Mouse (Mus musculus): ENCODE results near the gene Sfmbt1. TPM values are rescaled to one million over a fixed set of nuclear protein-coding genes. Genes with fewer than 3 reads are reported as not detected.

Gene Sfmbt1
- 17.1 and 18.7 TPM in 2 replicates for polyA plus RNA-seq (2016; fragmentation: Nextera tagmentation; extraction: Ambion mirVana)

GRCm38 (mm10) chr14:30714799-30715617 is at the start of gene Sfmbt1:
Sfmbt1 (plus strand) TSS chr14:30714849.
- peaks cover 18% of the 10 kb centered on the region for H3K27me3 ChIP-seq (replicated peaks)
- H3K4me2 ChIP-seq, result peak within 1 kb of the TSS; percentile 100
- H3K9me3 ChIP-seq (replicated peaks), result no peaks in the 10 kb centered on the region
- H3K4me1 ChIP-seq, result peaks cover 41% of the 10 kb centered on the region
- H3K27ac ChIP-seq, result peak within 1 kb of the TSS; percentile 91
- 3% methylated on average over 87 of the region's 87 CpGs for WGBS (ENCODE audit: insufficient replicate concordance)
- H3K9ac ChIP-seq, result peak within 1 kb of the TSS; percentile 92
- H3K36me3 ChIP-seq, result no peaks in the 10 kb centered on the region
- peak within 1 kb of the TSS; percentile 91 for H3K4me3 ChIP-seq
- ATAC-seq, result peak; percentile 59

GRCm38 (mm10) chr14:30666061-30666460 is 48.6 kb upstream of the Sfmbt1 start:
- WGBS (ENCODE audit: insufficient replicate concordance), result 73% methylated on average over 3 of the region's 3 CpGs

GRCm38 (mm10) chr14:30666604-30667003 is 48.0 kb upstream of the Sfmbt1 start:
- H3K4me2 ChIP-seq, result no peak overlapping the region
- H3K4me3 ChIP-seq, result no peak overlapping the region
- peaks cover 75% of the 10 kb centered on the region for H3K36me3 ChIP-seq
- no peak overlapping the region for H3K27ac ChIP-seq
- H3K4me1 ChIP-seq, result peaks cover under 1% of the 10 kb centered on the region; the same call in 1 of the 2 replicates
- H3K27me3 ChIP-seq (replicated peaks), result no peaks in the 10 kb centered on the region
- no peaks in the 10 kb centered on the region for H3K9me3 ChIP-seq (replicated peaks)
- ATAC-seq, result no peak
- WGBS (ENCODE audit: insufficient replicate concordance), result 80% methylated on average over 4 of the region's 4 CpGs
- H3K9ac ChIP-seq, result no peak overlapping the region

More at GRCm38 (mm10) chr14:30666061-30666460, 48.6 kb upstream of the Sfmbt1 start:
- H3K4me3 ChIP-seq, result no peak overlapping the region
- no peak overlapping the region for H3K9ac ChIP-seq
- no peaks in the 10 kb centered on the region for H3K4me1 ChIP-seq
- H3K36me3 ChIP-seq, result peaks cover 81% of the 10 kb centered on the region
- no peak overlapping the region for H3K4me2 ChIP-seq
- no peaks in the 10 kb centered on the region for H3K9me3 ChIP-seq (replicated peaks)
- ATAC-seq, result no peak
- no peak overlapping the region for H3K27ac ChIP-seq
- H3K27me3 ChIP-seq (replicated peaks), result no peaks in the 10 kb centered on the region

GRCm38 (mm10) chr14:30670161-30670560 is 44.5 kb upstream of the Sfmbt1 start:
- Histone ChIP-seq H3K4me3 (no peak overlapping the region), H3K27ac (no peak overlapping the region), H3K9me3 (replicated peaks) (no peaks in the 10 kb centered on the region), H3K36me3 (peaks cover 68% of the 10 kb centered on the region), H3K4me1 (peaks cover 13% of the 10 kb centered on the region), H3K4me2 (no peak overlapping the region), H3K27me3 (replicated peaks) (no peaks in the 10 kb centered on the region), H3K9ac (no peak overlapping the region)
- 80% methylated on average over 6 of the region's 6 CpGs for WGBS (ENCODE audit: insufficient replicate concordance)
- ATAC-seq, result no peak

- WGBS (ENCODE audit: insufficient replicate concordance), result 65% methylated on average over 15 of the region's 15 CpGs
- peak overlapping the region; percentile 28; the same call in 1 of the 2 replicates for H3K27ac ChIP-seq
- H3K36me3 ChIP-seq, result peaks cover 63% of the 10 kb centered on the region
- ATAC-seq, result no peak
- no peak overlapping the region for H3K9ac ChIP-seq
- no peaks in the 10 kb centered on the region for H3K27me3 ChIP-seq (replicated peaks)
- peaks cover 16% of the 10 kb centered on the region for H3K4me1 ChIP-seq
- H3K4me2 ChIP-seq, result no peak overlapping the region
- H3K4me3 ChIP-seq, result no peak overlapping the region
- H3K9me3 ChIP-seq (replicated peaks), result no peaks in the 10 kb centered on the region
Observed at GRCm38 (mm10) chr14:30671095-30671985, 43.3 kb upstream of the Sfmbt1 start.

GRCm38 (mm10) chr14:30671986-30672312 is 42.7 kb upstream of the Sfmbt1 start:
- Histone ChIP-seq H3K27ac (0 out of 2 replicates have a peak overlapping the region, but pooled peaks have one; percentile 28), H3K4me2 (no peak overlapping the region), H3K36me3 (peaks cover 61% of the 10 kb centered on the region), H3K4me3 (no peak overlapping the region), H3K27me3 (replicated peaks) (no peaks in the 10 kb centered on the region), H3K4me1 (peaks cover 16% of the 10 kb centered on the region), H3K9ac (no peak overlapping the region), H3K9me3 (replicated peaks) (no peaks in the 10 kb centered on the region)
- WGBS (ENCODE audit: insufficient replicate concordance), result 12% methylated on average over 3 of the region's 3 CpGs
- peak; percentile 73 for ATAC-seq

GRCm38 (mm10) chr14:30674947-30675346 is 39.7 kb upstream of the Sfmbt1 start:
- Histone ChIP-seq H3K27me3 (replicated peaks) (no peaks in the 10 kb centered on the region), H3K36me3 (peaks cover 65% of the 10 kb centered on the region), H3K9ac (no peak overlapping the region), H3K9me3 (replicated peaks) (no peaks in the 10 kb centered on the region), H3K4me2 (peak overlapping the region; percentile 12; the same call in 1 of the 2 replicates), H3K27ac (peak overlapping the region; percentile 59; the same call in 1 of the 2 replicates), H3K4me1 (peaks cover 16% of the 10 kb centered on the region), H3K4me3 (no peak overlapping the region)
- 35% methylated on average over 6 of the region's 6 CpGs for WGBS (ENCODE audit: insufficient replicate concordance)
- ATAC-seq, result peak; percentile 85

GRCm38 (mm10) chr14:30682131-30682530 is 32.5 kb upstream of the Sfmbt1 start:
- H3K4me3 ChIP-seq, result no peak overlapping the region
- no peak overlapping the region for H3K4me2 ChIP-seq
- H3K27ac ChIP-seq, result no peak overlapping the region
- H3K9ac ChIP-seq, result no peak overlapping the region
- H3K27me3 ChIP-seq (replicated peaks), result no peaks in the 10 kb centered on the region
- no peaks in the 10 kb centered on the region for H3K9me3 ChIP-seq (replicated peaks)
- no peak for ATAC-seq
- no peaks in the 10 kb centered on the region for H3K4me1 ChIP-seq
- WGBS (ENCODE audit: insufficient replicate concordance), result 80% methylated on average over 3 of the region's 3 CpGs
- H3K36me3 ChIP-seq, result peaks cover 81% of the 10 kb centered on the region

- H3K27ac ChIP-seq, result 0 out of 2 replicates have a peak overlapping the region, but pooled peaks have one; percentile 19
- 77% methylated on average over 3 of the region's 3 CpGs for WGBS (ENCODE audit: insufficient replicate concordance)
- H3K4me3 ChIP-seq, result no peak overlapping the region
- no peak overlapping the region for H3K4me2 ChIP-seq
- H3K4me1 ChIP-seq, result no peaks in the 10 kb centered on the region
- ATAC-seq, result no peak
- no peaks in the 10 kb centered on the region for H3K27me3 ChIP-seq (replicated peaks)
- peaks cover 37% of the 10 kb centered on the region for H3K36me3 ChIP-seq
- H3K9ac ChIP-seq, result no peak overlapping the region
- H3K9me3 ChIP-seq (replicated peaks), result no peaks in the 10 kb centered on the region
Observed at GRCm38 (mm10) chr14:30690685-30691084, 24.0 kb upstream of the Sfmbt1 start.

- Histone ChIP-seq H3K4me2 (no peak overlapping the region), H3K9ac (no peak overlapping the region), H3K36me3 (peaks cover 26% of the 10 kb centered on the region), H3K27ac (no peak overlapping the region), H3K9me3 (replicated peaks) (no peaks in the 10 kb centered on the region), H3K4me3 (no peak overlapping the region), H3K27me3 (replicated peaks) (no peaks in the 10 kb centered on the region), H3K4me1 (no peaks in the 10 kb centered on the region)
- 75% methylated on average over 6 of the region's 6 CpGs for WGBS (ENCODE audit: insufficient replicate concordance)
- ATAC-seq, result no peak
Observed at GRCm38 (mm10) chr14:30692439-30692838, 22.2 kb upstream of the Sfmbt1 start.

GRCm38 (mm10) chr14:30694786-30695185 is 19.9 kb upstream of the Sfmbt1 start:
- Histone ChIP-seq H3K9ac (no peak overlapping the region), H3K4me1 (no peaks in the 10 kb centered on the region)
- 51% methylated on average over 2 of the region's 2 CpGs for WGBS (ENCODE audit: insufficient replicate concordance)

GRCm38 (mm10) chr14:30695609-30696008 is 19.0 kb upstream of the Sfmbt1 start:
- H3K27ac ChIP-seq, result no peak overlapping the region
- no peaks in the 10 kb centered on the region for H3K9me3 ChIP-seq (replicated peaks)
- no peaks in the 10 kb centered on the region; the same call in 1 of the 2 replicates for H3K27me3 ChIP-seq (replicated peaks)
- H3K4me3 ChIP-seq, result no peak overlapping the region
- peaks cover 4% of the 10 kb centered on the region; the same call in 1 of the 2 replicates for H3K36me3 ChIP-seq
- WGBS (ENCODE audit: insufficient replicate concordance), result 68% methylated on average over 4 of the region's 4 CpGs
- no peak overlapping the region for H3K4me2 ChIP-seq
- H3K4me1 ChIP-seq, result no peaks in the 10 kb centered on the region
- H3K9ac ChIP-seq, result no peak overlapping the region
- no peak for ATAC-seq

More at GRCm38 (mm10) chr14:30694786-30695185, 19.9 kb upstream of the Sfmbt1 start:
- no peak overlapping the region for H3K4me2 ChIP-seq
- H3K9me3 ChIP-seq (replicated peaks), result no peaks in the 10 kb centered on the region
- peaks cover 12% of the 10 kb centered on the region for H3K36me3 ChIP-seq
- H3K4me3 ChIP-seq, result no peak overlapping the region
- H3K27ac ChIP-seq, result no peak overlapping the region
- no peaks in the 10 kb centered on the region for H3K27me3 ChIP-seq (replicated peaks)
- no peak for ATAC-seq
